In genomic region chr7:12909498-12909962, GRCm38 (mm10) we compare ENCODE assay signal across 8 mouse cellular contexts. TPM values are rescaled to one million over a fixed set of nuclear protein-coding genes. Genes with fewer than 3 reads are reported as not detected.
DNase-seq lines count a peak whose midpoint lies in the region; ATAC-seq and TF ChIP-seq lines count a peak whose summit lies in the region.

No protein-coding gene starts in this region.

- no peaks in the 10 kb centered on the region; the same call in 1 of the 2 replicates for H3K4me1 ChIP-seq in hindbrain, embryonic 14.5 days (replicated peaks; ENCODE audit: control insufficient read depth, insufficient read depth, low read length)

- CTCF ChIA-PET in Patski (lab: Charles Lee), result interaction anchor here (1.0 to 1.7 kb wide), 5 partner anchors 8 to 92 kb away, joined by 3 to 6 read pairs (median 5); partner anchors contain the start of gene Zscan22

- peaks cover 42% of the 10 kb centered on the region for H3K36me3 ChIP-seq in hindbrain, embryonic 14.5 days (replicated peaks; ENCODE audit: control insufficient read depth, insufficient read depth)

- POLR2A ChIA-PET in Patski (lab: Charles Lee), result interaction anchor here (0.9 kb wide), 1 partner anchor 10 kb away, joined by 3 read pairs; no protein-coding TSS in a partner anchor

- 41% methylated on average over 7 of the region's 7 CpGs for WGBS in hindbrain, embryonic 14.5 days

- TF ChIP-seq CTCF in Patski (IDR thresholded peaks at IDR 0.05), result peak; percentile 40

- DNase-seq in Patski (ENCODE audit: low read depth, low spot score), result no peak
- DNase-seq in cerebellum, postnatal 10 days, result peak; percentile 87 to 91
- peak; percentile 61 to 73 for DNase-seq in frontal cortex, postnatal 25 days (ENCODE audit: low spot score in 2 of 2)
- peak; percentile 67 for DNase-seq in hindbrain, embryonic 14.5 days (ENCODE audit: low spot score)
- DNase-seq in layer of hippocampus, postnatal 36 days, result peak; percentile 64 to 74
- peak; percentile 89 for DNase-seq in lung, postnatal 25 days (ENCODE audit: low spot score)
- DNase-seq in retina, embryonic 14.5 days (ENCODE audit: low spot score), result peak; percentile 91
- peak; percentile 91 for DNase-seq in thymus, postnatal 25 days

- no peaks in the 10 kb centered on the region for H3K9me3 ChIP-seq in hindbrain, embryonic 14.5 days (ENCODE audit: control insufficient read depth, low read length)

- H3K27ac ChIP-seq in hindbrain, embryonic 14.5 days, result peak overlapping the region; percentile 92

- no peak for ATAC-seq in Patski
- ATAC-seq in hindbrain, embryonic 14.5 days (ENCODE audit: low FRiP score), result peak; percentile 40; the same call in 1 of the 2 replicates

- H3K9ac ChIP-seq in hindbrain, embryonic 14.5 days, result peak overlapping the region; percentile 63

- in situ Hi-C loops in Patski (cut with MboI; ENCODE audit: low pct_unique_long_range_greater_than_20kb), result no loop called here

- H3K4me2 ChIP-seq in hindbrain, embryonic 14.5 days (replicated peaks), result peak overlapping the region; percentile 57

- H3K4me3 ChIP-seq in hindbrain, embryonic 14.5 days (replicated peaks; ENCODE audit: low read length), result peak overlapping the region; percentile 42

- H3K27me3 ChIP-seq in Patski, result no peaks in the 10 kb centered on the region
- no peaks in the 10 kb centered on the region for H3K27me3 ChIP-seq in hindbrain, embryonic 14.5 days (ENCODE audit: control insufficient read depth, insufficient read depth, low read length)

RNA-seq across cellular contexts. Expression of gene Zscan22, which starts 11.9 kb away (rescaled TPM):
- polyA plus RNA-seq in Patski (2021), result 15.7 TPM
- polyA plus RNA-seq in hindbrain, embryonic 14.5 days (2014; fragmentation: Nextera tagmentation; extraction: Ambion mirVana), result 10.5 and 13.0 TPM in 2 replicates
- 10 to 100 TPM; 17.0 to 20.7 TPM for total RNA-seq in layer of hippocampus, postnatal 36 days (2021)

RNA-seq across cellular contexts. Expression of gene Rps5, which starts 12.6 kb away (rescaled TPM):
- 905 TPM for polyA plus RNA-seq in Patski (2021)
- 671 and 781 TPM in 2 replicates for polyA plus RNA-seq in hindbrain, embryonic 14.5 days (2014; fragmentation: Nextera tagmentation; extraction: Ambion mirVana)
- 100 to 1,000 TPM; 399 to 414 TPM for total RNA-seq in layer of hippocampus, postnatal 36 days (2021)

RNA-seq across cellular contexts. Expression of gene Rnf225, which starts 17.7 kb away (rescaled TPM):
- 0.47 TPM for polyA plus RNA-seq in Patski (2021)
- 0.87 and 0.95 TPM in 2 replicates for polyA plus RNA-seq in hindbrain, embryonic 14.5 days (2014; fragmentation: Nextera tagmentation; extraction: Ambion mirVana)
- under 1 TPM; 0.85 to 0.88 TPM for total RNA-seq in layer of hippocampus, postnatal 36 days (2021)

RNA-seq across cellular contexts. Expression of gene Zfp128, which starts 28.6 kb away (rescaled TPM):
- polyA plus RNA-seq in Patski (2021), result 6.0 TPM
- 7.8 and 9.1 TPM in 2 replicates for polyA plus RNA-seq in hindbrain, embryonic 14.5 days (2014; fragmentation: Nextera tagmentation; extraction: Ambion mirVana)
- 1 to 10 TPM; 7.7 to 9.0 TPM for total RNA-seq in layer of hippocampus, postnatal 36 days (2021)

RNA-seq across cellular contexts. Expression of gene Zfp324, which starts 56.1 kb away (rescaled TPM):
- 7.9 TPM for polyA plus RNA-seq in Patski (2021)
- 12.2 and 13.9 TPM in 2 replicates for polyA plus RNA-seq in hindbrain, embryonic 14.5 days (2014; fragmentation: Nextera tagmentation; extraction: Ambion mirVana)
- total RNA-seq in layer of hippocampus, postnatal 36 days (2021), result 10 to 100 TPM; 11.6 to 13.1 TPM
